Mouse (Mus musculus) lung, postnatal 4 days (tissue): ENCODE measurements around the gene Foxi1.
"Not testable (repeated sequence)": the region's sequence is repeated elsewhere in the genome, so short reads cannot be mapped to it uniquely, and the experiment has no call there.

ENCODE experiments used
- DNase-seq, 2 experiments: peaks; one replicate each; pipeline ENCODE4 v3.0.0; 2021

Gene Foxi1

DNA sequence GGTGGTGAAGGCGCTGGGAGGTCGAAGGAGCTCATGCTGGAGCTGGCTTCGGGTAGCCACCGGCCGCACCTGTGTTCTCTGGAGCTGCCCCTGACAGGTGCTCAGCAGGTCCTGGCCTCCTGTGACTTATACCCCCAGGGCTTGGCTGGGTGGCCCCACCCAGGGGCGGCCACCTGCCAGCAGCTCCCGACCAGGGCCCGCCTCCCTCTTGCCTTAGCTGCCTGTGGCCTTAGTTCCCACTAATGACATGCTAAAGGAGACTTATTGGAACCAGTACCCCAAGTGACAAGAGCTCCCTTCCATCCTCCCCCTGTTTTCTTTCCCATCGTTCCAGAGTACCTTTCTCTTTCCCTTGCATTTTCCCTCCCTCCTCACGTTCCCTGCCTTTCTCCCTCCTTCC lies at the start of gene Foxi1:
Gene Foxi1, minus strand, starts transcription at position 101 of the 400 bp plus-strand sequence.
- no peak for DNase-seq

GRCm38 (mm10) chr11:34242979-34243378 lies 35.1 kb upstream of the Foxi1 start:
- DNase-seq = no peak

DNA sequence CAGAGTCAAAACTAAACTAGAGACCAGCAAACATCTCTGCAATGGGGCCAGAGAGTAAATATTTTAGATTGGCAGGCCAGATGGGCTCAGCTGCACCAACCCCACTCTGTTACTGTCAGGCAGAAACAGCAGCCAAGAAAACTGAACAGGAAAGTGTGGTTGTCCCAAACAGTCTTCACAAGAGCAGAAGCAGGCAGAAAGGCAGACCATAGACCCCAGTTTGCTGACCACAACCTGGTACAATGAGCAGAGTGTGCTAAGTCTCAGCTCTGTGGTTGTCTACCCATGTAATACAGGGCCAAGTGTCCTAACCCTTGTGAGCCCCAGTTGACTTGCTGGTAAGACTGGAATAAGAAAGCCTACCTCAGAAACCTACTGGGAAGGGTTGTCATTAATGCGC lies 32.4 kb upstream of the Foxi1 start:
- no peak for DNase-seq

- no peak for DNase-seq
These were observed 31.8 kb upstream of the Foxi1 start for GRCm38 (mm10) chr11:34239691-34240090.

GRCm38 (mm10) chr11:34236885-34237284 lies 29.0 kb upstream of the Foxi1 start:
- no peak for DNase-seq

DNA sequence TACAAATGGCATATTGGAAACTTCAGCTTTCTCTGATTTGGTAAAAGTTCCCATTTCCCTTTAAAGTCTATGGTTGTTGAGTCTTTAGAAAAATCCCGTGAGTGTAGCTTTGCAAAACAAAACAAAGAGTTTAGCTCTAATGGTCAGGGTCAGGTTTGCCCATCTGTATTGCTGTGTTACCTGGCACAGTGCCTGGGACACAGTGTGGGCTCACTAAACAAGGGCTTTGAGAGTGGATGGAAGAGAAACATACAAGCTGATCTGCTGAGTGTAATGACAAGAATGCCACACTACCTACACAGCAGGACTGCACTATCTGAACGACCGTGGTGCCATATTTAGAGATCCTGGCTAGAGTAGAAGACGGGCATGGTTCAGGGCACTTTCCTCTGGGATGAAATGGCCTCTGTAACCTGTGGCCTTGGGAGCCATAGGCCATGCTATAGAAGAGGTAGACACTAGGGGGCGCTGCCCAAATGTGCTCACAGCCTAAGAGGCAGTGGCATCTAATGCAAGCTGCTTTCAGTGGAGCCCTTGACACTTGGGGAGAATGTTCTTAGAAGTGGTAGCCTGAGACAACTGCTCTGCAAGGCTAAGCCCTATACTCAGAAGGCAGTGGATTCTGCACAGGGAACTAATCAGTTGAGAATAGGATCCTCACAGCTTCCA lies 28.3 kb upstream of the Foxi1 start:
- peak in 1 of 2 experiments; percentile 11 for DNase-seq

DNA sequence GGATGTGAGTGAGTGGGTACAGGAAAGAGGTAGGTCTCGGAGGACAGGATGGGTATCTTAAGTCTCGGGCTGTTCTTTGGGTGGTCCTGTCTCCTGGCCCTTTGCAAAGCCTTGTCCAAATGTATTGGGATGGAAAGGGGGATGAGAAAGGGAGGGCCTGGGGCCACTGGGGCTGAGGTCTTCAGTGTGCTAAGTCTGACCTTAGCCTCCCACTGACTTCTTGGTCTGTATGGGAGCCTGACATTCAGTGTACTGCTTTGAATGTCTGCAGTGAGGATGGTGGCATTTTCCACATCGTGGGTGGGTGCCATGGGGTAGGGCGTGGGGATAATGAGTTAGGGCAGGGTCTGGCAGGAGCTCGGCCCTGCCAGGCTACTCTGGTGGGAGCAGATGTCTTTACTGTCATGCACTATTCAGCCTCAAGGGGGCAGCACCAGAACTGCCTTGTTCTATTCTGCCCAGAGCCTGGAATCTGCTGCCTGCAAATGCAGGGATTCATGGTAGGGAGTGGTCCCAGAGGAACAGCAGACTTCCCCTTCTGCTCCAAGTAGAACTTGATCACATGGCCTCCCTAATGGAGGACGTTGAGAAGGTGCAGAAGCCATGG lies 21.0 kb upstream of the Foxi1 start:
- DNase-seq = peak in 1 of 2 experiments; percentile 61

GRCm38 (mm10) chr11:34227180-34227579 lies 19.3 kb upstream of the Foxi1 start:
- no peak for DNase-seq

DNA sequence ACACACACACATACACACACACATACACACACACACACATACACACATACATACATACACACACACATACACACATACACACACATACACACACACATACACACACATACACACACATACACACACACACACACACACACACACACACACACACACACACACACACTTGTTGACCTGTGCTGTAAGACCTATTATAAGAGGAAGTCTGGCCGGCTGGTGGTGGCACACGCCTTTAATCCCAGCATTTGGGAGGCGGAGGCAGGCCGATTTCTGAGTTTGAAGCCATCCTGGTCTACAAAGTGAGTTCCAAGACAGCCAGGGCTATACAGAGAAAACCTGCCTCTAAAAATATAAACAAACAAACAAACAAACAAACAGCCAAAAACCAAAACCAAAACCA lies 12.7 kb upstream of the Foxi1 start:
- not testable (repeated sequence) for DNase-seq

DNA sequence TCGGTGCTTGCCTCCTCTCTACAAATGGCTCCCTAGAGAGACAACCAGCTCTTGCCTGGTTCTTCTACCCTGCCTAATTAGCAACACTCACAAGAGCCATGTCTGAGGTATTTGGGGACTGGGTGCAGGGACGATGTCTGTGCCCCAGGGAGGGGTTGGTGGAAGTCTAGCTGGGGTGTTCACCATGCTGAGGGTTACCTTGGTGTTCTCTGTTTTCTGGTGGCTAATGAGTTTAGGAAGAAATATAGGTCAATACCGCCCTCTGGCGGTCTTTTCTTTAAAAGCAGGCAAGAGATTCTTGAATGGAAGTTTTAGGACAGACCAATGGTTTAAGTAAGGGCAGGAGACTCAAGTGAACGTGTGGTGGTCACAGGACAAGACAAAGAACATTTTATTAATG lies 5.0 kb upstream of the Foxi1 start:
- peak in 1 of 2 experiments; percentile 66 for DNase-seq

DNA sequence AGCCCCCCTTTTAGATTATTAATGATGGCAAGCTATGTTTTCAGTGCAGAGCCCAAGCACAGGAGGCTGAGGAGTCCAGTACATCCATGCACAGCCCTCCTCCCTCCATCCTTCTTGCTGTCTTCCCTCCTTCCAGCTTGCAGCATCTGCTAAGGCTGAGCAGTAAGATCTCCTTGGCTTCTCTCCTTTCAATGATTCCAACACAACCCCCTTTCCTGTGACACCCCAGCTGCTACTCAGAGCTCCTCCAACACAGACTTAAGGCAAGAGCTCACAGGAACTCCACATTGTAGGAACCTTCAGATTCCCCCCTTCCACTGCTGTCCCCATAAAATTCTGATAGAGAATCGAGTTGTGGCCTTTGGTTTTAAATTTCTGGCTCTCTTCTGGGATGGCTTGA lies 5.1 kb downstream of the Foxi1 start:
- no peak for DNase-seq

GRCm38 (mm10) chr11:34195142-34195541 lies 12.7 kb downstream of the Foxi1 start:
- no peak for DNase-seq

- DNase-seq = no peak
These were observed 13.5 kb downstream of the Foxi1 start for GRCm38 (mm10) chr11:34194158-34194941.

DNA sequence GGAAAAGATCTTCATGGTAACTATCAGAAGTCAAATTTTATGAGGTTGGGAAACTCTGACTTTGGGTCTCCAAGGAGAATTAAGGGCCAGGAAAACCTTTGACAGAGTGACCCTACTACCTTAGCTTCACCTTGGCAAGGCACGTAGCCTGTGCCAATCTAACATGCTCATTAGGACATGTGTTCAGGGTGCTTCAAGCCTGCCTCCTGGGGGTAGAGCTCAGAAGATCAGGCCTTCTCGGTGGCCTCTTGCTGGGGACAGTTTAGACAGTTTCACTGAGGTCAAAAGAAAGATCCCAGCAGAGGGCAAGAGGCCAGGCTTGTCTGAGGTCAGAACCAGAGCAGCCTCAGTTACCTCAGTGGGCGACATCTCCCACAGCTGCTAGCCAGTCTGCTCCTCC lies 14.2 kb downstream of the Foxi1 start:
- no peak for DNase-seq

- no peak for DNase-seq
These were observed 23.6 kb downstream of the Foxi1 start for GRCm38 (mm10) chr11:34184266-34184665.

GRCm38 (mm10) chr11:34181214-34182117 lies 26.4 kb downstream of the Foxi1 start:
- DNase-seq = peak; percentile 69 to 91

DNA sequence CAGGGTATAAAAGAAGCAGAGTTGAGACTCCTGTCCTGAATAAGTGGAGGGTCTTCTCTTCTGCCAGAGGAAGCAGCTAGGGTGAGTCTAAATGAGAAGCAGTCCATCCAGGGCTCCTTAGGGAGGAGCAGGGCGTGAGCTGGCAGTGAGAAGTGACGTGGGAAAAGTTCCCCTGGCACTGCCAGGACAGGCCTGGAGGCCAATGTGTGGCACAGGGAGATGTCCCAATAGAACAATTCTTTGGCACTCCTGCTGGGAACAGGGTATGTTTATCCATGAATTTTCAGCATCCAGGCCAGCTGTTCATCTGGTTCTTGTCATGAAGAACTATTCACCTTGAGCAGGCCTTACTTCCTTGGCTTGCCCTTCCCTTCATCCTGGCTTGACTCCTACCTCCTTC lies 29.1 kb downstream of the Foxi1 start:
- no peak for DNase-seq

DNA sequence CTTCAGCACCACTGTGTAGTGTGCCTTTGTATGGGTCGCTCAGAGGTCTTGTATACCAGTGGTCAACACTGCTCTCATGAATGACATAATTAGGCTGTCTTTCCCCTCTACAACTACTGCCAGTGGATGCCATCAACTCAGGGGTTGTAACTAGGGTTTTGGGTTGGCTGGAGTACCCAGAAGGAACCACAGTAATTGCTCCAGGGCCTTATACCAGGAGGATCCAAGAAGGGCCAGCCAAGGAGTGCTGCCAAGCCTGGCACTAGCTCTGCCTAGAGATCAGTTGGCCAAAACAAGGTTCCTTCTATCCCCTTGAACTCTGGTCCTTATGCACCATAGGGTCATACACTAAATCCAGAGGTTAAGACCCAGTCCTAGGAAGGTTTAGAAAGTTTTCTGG lies 31.5 kb downstream of the Foxi1 start:
- DNase-seq = no peak

DNA sequence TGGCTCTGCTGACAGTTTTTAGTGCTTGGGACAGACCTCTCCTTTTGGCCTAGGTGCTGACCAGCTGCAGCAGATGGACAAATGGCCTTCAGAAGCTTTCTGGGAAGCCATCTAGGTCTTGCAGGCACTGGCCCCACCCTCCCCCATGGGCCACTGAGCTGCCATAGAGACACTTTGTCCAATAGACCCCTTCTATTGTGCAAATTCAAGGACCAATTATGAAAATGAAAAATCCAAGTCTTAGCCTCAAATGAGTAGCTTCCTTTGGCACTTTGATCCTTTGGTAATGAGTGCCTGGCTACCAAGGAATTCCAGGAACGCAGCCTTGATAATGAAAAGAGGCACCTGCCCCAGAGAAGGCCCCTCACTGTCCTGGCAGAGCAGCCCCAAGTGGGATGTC lies 36.7 kb downstream of the Foxi1 start:
- no peak for DNase-seq

- DNase-seq = peak; percentile 56 to 82
These were observed 38.4 kb downstream of the Foxi1 start for GRCm38 (mm10) chr11:34169464-34169894.

GRCm38 (mm10) chr11:34166392-34166791 lies 41.5 kb downstream of the Foxi1 start:
- DNase-seq = no peak

GRCm38 (mm10) chr11:34165278-34165677 lies 42.6 kb downstream of the Foxi1 start:
- no peak for DNase-seq

DNA sequence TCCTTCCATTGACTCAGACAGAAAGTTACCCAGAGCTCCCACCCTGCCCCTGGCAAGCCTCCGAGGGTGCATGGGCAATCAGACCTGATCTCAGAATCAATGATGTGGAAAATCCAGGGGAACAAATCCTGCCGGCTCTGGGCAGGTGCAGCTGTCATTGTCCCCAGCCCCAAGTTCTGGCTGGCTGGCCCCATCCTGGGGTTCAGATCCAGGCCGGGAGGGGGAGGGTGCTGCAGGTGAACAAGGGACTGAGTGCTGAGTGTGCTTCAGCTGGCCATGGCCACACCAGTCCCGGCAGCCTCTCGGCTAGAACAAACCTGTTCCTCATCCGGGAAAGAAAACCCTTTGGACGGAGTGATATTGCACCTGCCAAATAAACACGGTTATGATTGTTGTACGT lies 49.0 kb downstream of the Foxi1 start:
- no peak for DNase-seq
